Mouse (Mus musculus): ENCODE data around the gene Tmem185b. TPM values are rescaled to one million over a fixed set of nuclear protein-coding genes. Genes with fewer than 3 reads are reported as not detected.

Tmem185b gene
- polyA plus RNA-seq, 1 experiment from 2014 or later: 22.1 TPM

- Histone ChIP-seq H3K4me3 (no peak overlapping the region), H3K4me2 (no peak overlapping the region), H3K36me3 (peaks cover 38% of the 10 kb centered on the region), H3K27me3 (replicated peaks) (no peaks in the 10 kb centered on the region), H3K27ac (replicated peaks) (no peak overlapping the region), H3K4me1 (no peaks in the 10 kb centered on the region), H3K9me3 (0 out of 2 replicates have a peak, but pooled peaks cover 2% of the 10 kb centered on the region), H3K9ac (no peak overlapping the region)
- ATAC-seq (ENCODE audit: extremely low read depth, insufficient number of reproducible peaks, low FRiP score, low TSS enrichment): no peak
- 58% methylated on average over 5 of the region's 5 CpGs for WGBS
Measured at GRCm38 (mm10) chr1:119555651-119556050, 29.7 kb downstream of the Tmem185b start.

- no peaks in the 10 kb centered on the region for H3K27me3 ChIP-seq (replicated peaks)
- H3K36me3 ChIP-seq: peaks cover 54% of the 10 kb centered on the region
Measured at GRCm38 (mm10) chr1:119557641-119558395, 31.9 kb downstream of the Tmem185b start.

GRCm38 (mm10) chr1:119565531-119565930, 39.6 kb downstream of the Tmem185b start:
- no peak overlapping the region for H3K4me3 ChIP-seq
- H3K36me3 ChIP-seq: peaks cover 50% of the 10 kb centered on the region
- no peak overlapping the region for H3K9ac ChIP-seq
- no peak for ATAC-seq (ENCODE audit: extremely low read depth, insufficient number of reproducible peaks, low FRiP score, low TSS enrichment)
- H3K9me3 ChIP-seq: peaks cover 7% of the 10 kb centered on the region; the same call in 1 of the 2 replicates
- H3K4me1 ChIP-seq: no peaks in the 10 kb centered on the region
- 93% methylated on average over 4 of the region's 4 CpGs for WGBS
- no peak overlapping the region for H3K27ac ChIP-seq (replicated peaks)
- H3K4me2 ChIP-seq: no peak overlapping the region
- H3K27me3 ChIP-seq (replicated peaks): no peaks in the 10 kb centered on the region

More at GRCm38 (mm10) chr1:119557641-119558395, 31.9 kb downstream of the Tmem185b start:
- Histone ChIP-seq H3K4me1 (no peaks in the 10 kb centered on the region), H3K27ac (replicated peaks) (no peak overlapping the region), H3K9me3 (peaks cover 8% of the 10 kb centered on the region; the same call in 1 of the 2 replicates), H3K4me2 (no peak overlapping the region), H3K4me3 (no peak overlapping the region), H3K9ac (no peak overlapping the region)
- no peak for ATAC-seq (ENCODE audit: extremely low read depth, insufficient number of reproducible peaks, low FRiP score, low TSS enrichment)
- 85% methylated on average over 4 of the region's 4 CpGs for WGBS

DNA sequence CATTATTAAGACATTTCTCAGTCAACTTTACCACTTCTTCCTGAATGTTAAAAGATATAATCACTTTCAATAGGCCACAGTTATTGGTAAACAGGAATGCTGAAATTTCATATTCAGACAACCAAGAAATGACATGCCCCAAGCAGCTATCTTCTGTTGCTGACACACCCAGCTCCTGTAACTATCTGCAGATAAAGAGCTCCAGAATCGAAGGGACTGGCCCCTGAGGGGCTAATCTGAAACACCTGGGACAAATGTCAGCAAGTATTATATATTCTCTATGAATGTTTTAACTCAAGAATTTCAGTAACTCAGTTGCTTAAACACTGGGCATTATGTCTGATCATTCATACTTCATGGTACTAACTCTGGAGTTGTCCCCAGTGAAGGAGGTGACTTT, 44.2 kb downstream of the Tmem185b start:
- ATAC-seq (ENCODE audit: extremely low read depth, insufficient number of reproducible peaks, low FRiP score, low TSS enrichment): no peak
- Histone ChIP-seq H3K27ac (replicated peaks) (no peak overlapping the region), H3K4me3 (no peak overlapping the region), H3K9me3 (no peaks in the 10 kb centered on the region), H3K9ac (no peak overlapping the region), H3K4me2 (no peak overlapping the region), H3K36me3 (peaks cover 53% of the 10 kb centered on the region), H3K27me3 (replicated peaks) (no peaks in the 10 kb centered on the region), H3K4me1 (no peaks in the 10 kb centered on the region)
- WGBS: 43% methylated on average over 1 of the region's 1 CpGs

Other genes starting within 250 kb of the Tmem185b start
- gene Inhbb, start 103.9 kb upstream of the Tmem185b start, polyA plus RNA-seq (2015; fragmentation: Nextera tagmentation; extraction: Ambion mirVana): 0.28 and 0.55 TPM in 2 replicates
- gene Ralb, start 21.4 kb upstream of the Tmem185b start, polyA plus RNA-seq (2015; fragmentation: Nextera tagmentation; extraction: Ambion mirVana): 154 and 158 TPM in 2 replicates
- 14.7 and 16.4 TPM in 2 replicates for gene Epb41l5, start 122.8 kb downstream of the Tmem185b start, polyA plus RNA-seq (2015; fragmentation: Nextera tagmentation; extraction: Ambion mirVana)